Mouse (Mus musculus) thymus, postnatal 14 days (tissue): ENCODE measurements around the gene Mtmr12.

Experiments
- DNase-seq: peaks from one replicate; pipeline ENCODE4 v3.0.0; 2021

The Mtmr12 gene

GRCm38 (mm10) chr15:12237539-12237938 lies 32.7 kb downstream of the Mtmr12 start:
- DNase-seq: no peak

GRCm38 (mm10) chr15:12238337-12238736 lies 33.5 kb downstream of the Mtmr12 start:
- DNase-seq: no peak

GRCm38 (mm10) chr15:12240705-12241328 lies 36.0 kb downstream of the Mtmr12 start:
- no peak for DNase-seq

GRCm38 (mm10) chr15:12243792-12244191 lies 39.0 kb downstream of the Mtmr12 start:
- DNase-seq: no peak

GRCm38 (mm10) chr15:12245580-12246359 lies 40.9 kb downstream of the Mtmr12 start:
- DNase-seq: no peak

GRCm38 (mm10) chr15:12246360-12247158 lies 41.7 kb downstream of the Mtmr12 start:
- DNase-seq: no peak

GRCm38 (mm10) chr15:12247159-12247603 lies 42.4 kb downstream of the Mtmr12 start:
- DNase-seq: no peak

- peak; percentile 74 for DNase-seq
Observed at GRCm38 (mm10) chr15:12248279-12248678, 43.5 kb downstream of the Mtmr12 start.

- DNase-seq: no peak
Observed at GRCm38 (mm10) chr15:12250350-12250749, 45.5 kb downstream of the Mtmr12 start.

GRCm38 (mm10) chr15:12251416-12252140 lies 46.8 kb downstream of the Mtmr12 start:
- no peak for DNase-seq

- no peak for DNase-seq
Observed at GRCm38 (mm10) chr15:12252141-12252489, 47.3 kb downstream of the Mtmr12 start.

- DNase-seq: no peak
Observed at GRCm38 (mm10) chr15:12257730-12258494, 53.1 kb downstream of the Mtmr12 start.

- no peak for DNase-seq
Observed at GRCm38 (mm10) chr15:12263056-12263455, 58.2 kb downstream of the Mtmr12 start.

- DNase-seq: no peak
Observed at GRCm38 (mm10) chr15:12266460-12266859, 61.6 kb downstream of the Mtmr12 start.

GRCm38 (mm10) chr15:12268021-12268420 lies 63.2 kb downstream of the Mtmr12 start:
- peak; percentile 85 for DNase-seq

GRCm38 (mm10) chr15:12271340-12271739 lies 66.5 kb downstream of the Mtmr12 start:
- no peak for DNase-seq

- no peak for DNase-seq
Observed at GRCm38 (mm10) chr15:12273325-12274052, 68.7 kb downstream of the Mtmr12 start.

- DNase-seq: no peak
Observed at GRCm38 (mm10) chr15:12274053-12274769, 69.4 kb downstream of the Mtmr12 start.

GRCm38 (mm10) chr15:12275091-12275623 lies 70.3 kb downstream of the Mtmr12 start:
- DNase-seq: no peak

GRCm38 (mm10) chr15:12279816-12280215 lies 75.0 kb downstream of the Mtmr12 start:
- DNase-seq: no peak
